Mouse (Mus musculus) embryonic fibroblast, embryonic 13.5 days (primary cell): ENCODE results near the gene Arl5c.

Experiments
- CTCF ChIP-seq: IDR thresholded peaks from 2 replicates; pipeline ENCODE4 v1.5.1; 2011; ENCODE audit warnings: mild to moderate bottlenecking, control low read depth, low read length, moderate library complexity, borderline replicate concordance; ENCODE audit not compliant: insufficient read depth
- POLR2A ChIP-seq: IDR thresholded peaks from 2 replicates; pipeline ENCODE4 v1.6.1; 2011; ENCODE audit warnings: low read depth, mild to moderate bottlenecking, control low read depth, low read length, moderate library complexity

GRCm38 (mm10) chr11:97953179-97953938, 42.6 kb downstream of the Arl5c start:
- TF ChIP-seq CTCF (no peak), POLR2A (no peak)
